Mouse (Mus musculus) heart, postnatal 0 days (tissue): Measurements from ENCODE around the gene Vwa5b2.

Experiments
- CTCF ChIP-seq: IDR thresholded peaks from 2 replicates; pipeline ENCODE4 v1.5.1; 2016; ENCODE audit warnings: antibody characterized with exemption, control low read depth, low read depth
- EP300 ChIP-seq: IDR thresholded peaks from 2 replicates; pipeline ENCODE4 v1.6.1; 2016; ENCODE audit warnings: antibody characterized with exemption, low read depth

DNA sequence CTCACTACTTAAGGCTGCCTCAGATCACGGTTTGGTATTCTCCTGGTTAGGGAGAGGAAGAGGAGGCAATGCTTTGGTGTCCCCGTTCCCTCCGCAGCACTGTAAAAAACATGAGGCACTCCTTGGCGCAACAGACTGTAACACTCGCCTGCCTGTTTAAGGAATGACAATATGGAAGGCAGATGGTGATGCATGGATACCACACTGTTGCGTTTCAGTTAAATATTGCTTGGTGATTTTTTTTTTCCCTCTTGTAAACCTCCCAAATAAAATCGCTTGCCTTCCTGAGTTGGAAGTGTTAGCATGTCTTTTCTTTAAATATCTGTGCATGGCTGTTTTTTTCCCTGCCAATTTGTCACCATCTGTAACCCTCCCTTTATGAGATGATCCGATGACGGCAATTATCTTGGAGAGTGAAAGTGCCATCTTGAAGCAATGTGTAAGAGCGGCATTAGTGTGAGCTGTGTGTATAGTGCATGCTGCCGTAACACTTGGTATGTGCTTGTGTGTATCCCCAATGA lies 39.7 kb downstream of the Vwa5b2 start:
- no peak for TF ChIP-seq EP300
- no peak for TF ChIP-seq CTCF
